Mouse (Mus musculus) megakaryocyte progenitor cell, adult 5-6 weeks (primary cell): ENCODE data around the gene Gnat2. TPM values are rescaled to one million over a fixed set of nuclear protein-coding genes. Genes with fewer than 3 reads are reported as not detected.

Source experiments
- ATAC-seq: replicated peaks from 2 replicates; pipeline ENCODE4 v1.8.0; 2016; ENCODE audit warnings: mild to moderate bottlenecking, moderate TSS enrichment, inconsistent platforms; ENCODE audit not compliant: poor library complexity
- total RNA-seq, 2 experiments: library from RNA; stranded (forward) in 1 of 2; stranded (reverse) in 1 of 2; fragments of 157-497, 149-512 nt in 1 of 2; fragments of 200-1000 nt in 1 of 2; gene quantifications; 2 replicates each; pipeline versions ENCODE4 v1.2.3 to v1.2.4; 2015 to 2017

Gnat2 gene
- total RNA-seq, 2 experiments from 2014 or later: 0.72 to 1.0 TPM

- ATAC-seq: peak; percentile 70
Observed at GRCm38 (mm10) chr3:108112666-108113065, 20.1 kb downstream of the Gnat2 start.

DNA sequence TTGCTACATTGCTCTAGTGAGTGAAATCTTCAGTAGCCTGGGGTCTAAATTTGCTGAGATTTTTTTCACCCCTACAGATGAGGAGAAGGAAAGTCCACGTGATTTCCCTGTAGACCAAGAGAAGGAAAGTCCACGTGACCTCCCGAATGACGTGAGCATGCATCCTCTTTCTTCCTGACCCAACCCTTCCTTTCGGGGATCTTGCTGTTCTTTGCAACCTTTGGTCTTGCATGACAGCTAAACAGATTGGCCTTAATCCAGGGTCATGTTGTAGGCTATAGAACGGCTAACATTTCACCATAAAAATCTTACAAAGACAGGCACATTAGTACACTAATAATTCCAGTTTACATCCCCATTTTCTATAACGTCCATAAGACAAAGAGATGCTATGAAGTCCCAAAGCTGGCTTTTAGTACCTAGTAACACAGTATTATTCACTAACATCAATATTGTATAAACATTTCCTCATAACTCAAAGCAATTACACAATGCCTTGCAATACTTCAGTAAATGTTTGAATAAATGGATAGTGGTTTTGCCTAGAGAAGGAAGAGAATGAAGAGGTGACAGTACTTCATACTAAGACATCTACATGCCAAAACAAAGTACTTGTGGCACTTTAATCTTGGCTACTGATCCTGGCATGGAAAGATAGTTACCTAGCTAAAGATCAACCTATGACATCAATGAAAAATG is 21.2 kb downstream of the Gnat2 start:
- 0 out of 2 replicates have a peak, but pooled peaks have one; percentile 20 for ATAC-seq

DNA sequence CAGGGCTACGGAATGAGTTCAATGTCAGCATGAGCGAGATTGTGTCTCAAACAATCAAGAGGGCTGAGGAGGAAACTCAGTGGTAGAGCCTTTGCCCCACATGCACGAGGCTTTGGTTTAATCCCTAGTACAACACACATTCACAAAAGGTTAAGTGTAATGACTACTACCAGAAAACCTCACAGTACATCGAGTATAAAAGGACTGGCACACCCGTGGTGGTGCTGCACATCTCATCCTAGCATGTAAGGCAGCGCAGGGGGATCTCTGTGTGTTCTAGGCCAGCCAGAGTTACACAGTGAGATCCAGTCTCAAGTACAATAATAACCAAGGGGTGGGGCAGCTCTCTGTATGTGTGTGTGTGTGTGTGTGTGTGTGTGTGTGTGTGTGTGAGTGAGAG is 24.9 kb downstream of the Gnat2 start:
- ATAC-seq: no peak

DNA sequence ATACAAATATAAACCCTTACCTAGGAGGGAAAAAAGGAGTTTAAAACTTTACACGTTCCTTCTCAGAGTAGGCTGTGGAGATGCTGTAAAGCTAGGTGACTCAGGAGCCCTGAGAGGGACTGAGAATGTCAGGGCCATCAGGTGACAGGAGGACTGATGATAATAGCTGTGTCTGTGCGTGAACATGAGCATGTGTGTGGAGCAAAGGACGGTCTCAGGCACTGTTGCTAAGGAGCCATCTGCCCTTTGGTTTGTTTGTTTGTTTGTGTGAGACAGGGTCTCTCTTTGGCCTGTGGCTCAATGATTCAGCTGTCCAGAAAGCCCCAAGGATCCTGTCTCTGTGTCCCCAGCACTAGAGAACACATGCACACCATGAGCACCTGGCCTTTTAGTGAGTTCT is 28.5 kb downstream of the Gnat2 start:
- no peak for ATAC-seq

- no peak for ATAC-seq
Observed at GRCm38 (mm10) chr3:108123242-108123641, 30.7 kb downstream of the Gnat2 start.

- ATAC-seq: no peak
Observed at GRCm38 (mm10) chr3:108124131-108124530, 31.5 kb downstream of the Gnat2 start.

GRCm38 (mm10) chr3:108126327-108126726 is 33.7 kb downstream of the Gnat2 start:
- ATAC-seq: no peak

DNA sequence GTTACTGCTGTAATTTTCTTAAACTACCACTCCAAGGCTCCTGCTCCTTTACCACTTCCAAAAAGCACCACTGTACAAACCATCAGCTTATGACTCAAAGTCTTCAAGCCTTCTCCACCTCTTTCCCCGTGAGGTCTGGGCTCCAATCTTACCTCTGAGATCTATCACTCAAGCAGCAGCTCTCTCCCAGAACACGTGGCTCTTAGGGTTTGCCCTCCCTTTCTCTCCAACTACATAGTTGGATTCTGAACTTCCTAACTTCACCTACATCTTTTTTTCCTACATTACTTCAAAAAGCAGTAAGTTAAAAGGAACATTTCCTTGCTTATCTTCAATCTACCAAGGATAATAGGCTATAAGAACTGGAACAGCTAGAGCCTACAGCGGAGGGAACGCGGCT is 35.9 kb downstream of the Gnat2 start:
- ATAC-seq: no peak

- no peak for ATAC-seq
Observed at GRCm38 (mm10) chr3:108129367-108129766, 36.8 kb downstream of the Gnat2 start.

DNA sequence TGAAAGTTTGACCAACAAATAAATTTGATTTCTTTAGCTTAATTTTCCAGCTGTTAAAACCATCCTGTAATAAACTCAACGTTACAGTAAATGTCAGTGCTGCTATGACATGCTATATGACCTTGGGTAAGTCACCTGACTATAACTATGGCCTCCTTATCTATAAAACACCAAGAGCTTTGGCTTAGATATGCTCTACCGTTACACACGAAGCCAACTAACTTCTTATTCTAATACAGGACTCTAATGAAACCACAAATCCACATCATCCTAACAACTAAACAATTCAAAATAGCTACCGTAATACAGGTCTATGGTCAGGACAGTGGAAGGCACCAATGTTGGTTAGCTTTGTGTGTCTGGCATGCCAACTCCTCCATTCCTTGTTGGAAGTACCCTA is 37.2 kb downstream of the Gnat2 start:
- ATAC-seq: peak; percentile 66

GRCm38 (mm10) chr3:108131216-108131615 is 38.6 kb downstream of the Gnat2 start:
- ATAC-seq: no peak

- ATAC-seq: no peak
Observed at GRCm38 (mm10) chr3:108131821-108132220, 39.2 kb downstream of the Gnat2 start.

DNA sequence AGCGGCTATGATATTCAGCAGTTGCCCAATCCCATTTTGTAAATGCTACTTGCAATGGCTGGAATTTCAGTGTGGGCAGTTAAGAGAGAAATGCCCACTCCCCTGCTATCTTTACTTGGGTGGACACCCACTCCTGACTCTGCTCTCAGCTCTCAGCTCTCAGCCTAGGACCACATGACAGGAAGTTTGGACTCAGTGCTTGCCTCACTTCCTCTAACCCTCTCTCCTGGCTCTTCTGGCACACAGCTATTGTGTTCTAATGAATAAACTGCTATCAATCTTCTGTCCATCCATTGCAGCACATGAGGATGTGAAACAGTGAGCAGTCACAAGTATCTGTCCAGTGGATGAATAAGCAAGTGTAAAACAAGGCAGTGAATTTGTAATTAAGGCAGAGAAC is 39.9 kb downstream of the Gnat2 start:
- ATAC-seq: peak; percentile 76

GRCm38 (mm10) chr3:108134701-108135100 is 42.1 kb downstream of the Gnat2 start:
- peak; percentile 55 for ATAC-seq

- ATAC-seq: no peak
Observed at GRCm38 (mm10) chr3:108139113-108139512, 46.5 kb downstream of the Gnat2 start.

DNA sequence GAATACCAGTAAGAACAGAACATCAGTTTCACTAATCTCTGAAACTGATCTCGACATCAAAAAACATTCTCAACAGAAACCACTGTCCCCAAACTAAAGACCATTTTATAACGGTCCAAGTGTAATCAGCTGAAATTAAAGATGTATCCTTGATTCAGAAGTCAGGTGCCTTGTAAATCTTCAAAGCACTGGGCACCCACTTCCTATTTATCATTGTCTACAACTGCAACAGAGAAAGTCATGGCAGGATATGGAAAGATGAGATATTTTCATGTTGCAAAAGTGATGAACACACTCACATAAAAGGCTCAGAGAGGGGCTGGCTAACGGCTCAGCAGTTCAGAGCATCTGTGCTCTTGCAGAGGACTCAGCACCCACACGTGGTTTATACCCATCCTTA is 48.2 kb downstream of the Gnat2 start:
- ATAC-seq: no peak

DNA sequence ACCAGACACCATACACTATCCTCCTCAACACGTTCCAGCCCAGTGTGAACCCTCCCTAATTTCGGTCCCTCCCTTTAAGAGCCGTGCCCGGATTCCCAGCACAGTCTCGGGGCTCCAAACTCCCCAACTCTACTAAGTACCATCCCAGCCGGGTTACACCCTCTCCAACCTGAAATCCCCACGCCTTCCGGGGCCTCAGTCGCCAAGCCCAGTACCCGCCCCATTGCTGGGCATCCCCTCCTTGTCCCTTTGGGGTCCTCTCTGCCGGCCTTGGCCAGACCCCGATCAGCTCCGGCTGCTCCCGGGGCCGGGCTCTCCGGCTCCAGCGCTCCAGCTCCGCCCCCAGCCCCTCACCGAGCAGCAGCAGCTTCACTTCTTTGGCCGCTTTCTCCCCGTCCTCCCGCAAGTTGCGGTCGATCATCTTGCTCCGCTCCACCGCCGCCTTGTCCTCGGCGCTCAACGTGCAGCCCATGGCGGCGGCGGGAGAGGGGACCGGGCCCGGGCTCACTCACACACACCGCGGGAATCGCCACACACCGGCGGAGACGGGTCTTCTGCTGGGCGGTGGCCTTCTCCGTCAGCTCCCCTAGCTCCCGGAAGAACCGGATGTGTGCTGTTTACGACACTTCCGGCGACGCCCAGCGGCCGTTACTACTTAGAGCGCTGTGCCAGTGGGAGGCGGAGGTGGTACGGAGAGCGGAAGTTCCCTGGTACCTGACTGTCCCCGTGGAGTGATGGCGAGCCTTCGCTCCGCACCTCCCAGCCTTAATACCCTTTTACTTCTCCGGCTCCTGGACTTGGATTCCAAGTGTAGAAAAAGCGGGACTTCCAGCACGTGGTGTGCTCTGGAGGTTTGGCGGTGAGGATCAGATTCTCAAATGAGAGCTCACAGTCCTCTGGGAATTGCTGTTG is 53.2 kb downstream of the Gnat2 start, which contains the start of gene Gnai3:
Gene Gnai3, minus strand, starts transcription at position 613 of the 912 bp plus-strand sequence.
- peak; percentile 92 for ATAC-seq

GRCm38 (mm10) chr3:108146671-108147070 is 54.1 kb downstream of the Gnat2 start:
- no peak for ATAC-seq

DNA sequence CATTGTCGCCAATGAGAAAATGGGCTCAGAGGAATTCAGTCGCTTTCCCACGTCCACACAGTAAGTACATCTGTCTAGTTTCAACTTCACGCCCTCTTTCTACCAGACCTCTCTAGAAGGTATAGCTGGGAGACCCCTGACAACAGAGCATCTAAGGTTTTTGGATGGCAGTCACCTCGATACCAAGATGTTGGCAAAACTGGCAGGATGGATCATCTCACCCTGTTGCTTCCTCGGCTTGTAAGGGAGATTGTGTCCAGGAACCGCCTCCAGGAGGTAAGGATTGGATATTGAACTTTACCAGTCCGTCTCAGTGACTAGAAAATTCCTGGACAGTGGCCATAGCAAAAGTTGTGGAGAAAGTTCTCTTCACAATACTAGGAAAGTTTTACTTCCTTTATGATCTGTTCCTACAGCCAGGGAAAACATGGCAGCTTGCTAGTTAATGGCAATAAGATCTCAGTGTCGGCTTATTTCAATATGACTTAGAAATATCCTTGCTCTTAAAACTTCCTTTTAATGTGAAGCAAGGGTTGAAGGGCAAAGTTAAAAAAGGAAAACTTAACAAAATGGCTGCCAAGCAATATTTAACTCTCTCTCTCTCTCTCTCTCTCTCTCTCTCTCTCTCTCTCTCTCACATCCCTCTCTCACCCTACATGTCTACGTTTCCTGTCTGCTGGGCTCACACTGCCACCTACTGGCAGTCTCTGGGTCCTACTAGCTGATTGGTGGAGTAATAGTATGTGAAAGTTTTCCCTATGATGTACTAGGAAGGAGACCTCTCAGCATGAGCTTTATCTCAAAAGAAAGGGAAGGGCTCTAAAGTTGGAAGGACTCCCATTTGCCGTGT is 55.0 kb downstream of the Gnat2 start:
- peak; percentile 88 for ATAC-seq
